Mouse (Mus musculus): ENCODE measurements at regions not wholly inside any gene's neighbourhood (a gene's known extent, or its start where the extent isn't known, plus 50 kb on each side); places are given as distances from the start of the nearest gene placed in this dataset.

- Histone ChIP-seq H3K4me1 (ENCODE audit: control insufficient read depth, insufficient read depth, low read length) (no peaks in the 10 kb centered on the region), H3K27me3 (ENCODE audit: control insufficient read depth, insufficient read depth, low read length) (no peaks in the 10 kb centered on the region), H3K9me3 (replicated peaks; ENCODE audit: control insufficient read depth, low read length) (no peaks in the 10 kb centered on the region), H3K9ac (ENCODE audit: low read length) (no peak overlapping the region), H3K36me3 (ENCODE audit: control insufficient read depth, insufficient read depth) (no peaks in the 10 kb centered on the region), H3K27ac (ENCODE audit: low read length) (no peak overlapping the region), H3K4me3 (ENCODE audit: low read length) (no peak overlapping the region), H3K4me2 (ENCODE audit: low read depth, low read length) (no peak overlapping the region)
- 24% methylated on average over 3 of the region's 3 CpGs for WGBS
- ATAC-seq (replicated peaks; ENCODE audit: extremely low read depth, insufficient read depth, low FRiP score), result no peak
Measured at GRCm38 (mm10) chr1:69286374-69286773, 178.5 kb upstream of the Erbb4 start.

GRCm38 (mm10) chr1:69277428-69277827, 169.6 kb upstream of the Erbb4 start:
- H3K4me2 ChIP-seq (ENCODE audit: low read depth, low read length), result no peak overlapping the region

GRCm38 (mm10) chr1:69247691-69248090, 139.8 kb upstream of the Erbb4 start:
- H3K4me3 ChIP-seq (ENCODE audit: low read length), result no peak overlapping the region

More at GRCm38 (mm10) chr1:69277428-69277827, 169.6 kb upstream of the Erbb4 start:
- H3K27ac ChIP-seq (ENCODE audit: low read length), result no peak overlapping the region
- H3K27me3 ChIP-seq (ENCODE audit: control insufficient read depth, insufficient read depth, low read length), result no peaks in the 10 kb centered on the region
- 24% methylated on average over 4 of the region's 4 CpGs for WGBS
- H3K36me3 ChIP-seq (ENCODE audit: control insufficient read depth, insufficient read depth), result no peaks in the 10 kb centered on the region
- no peaks in the 10 kb centered on the region for H3K9me3 ChIP-seq (replicated peaks; ENCODE audit: control insufficient read depth, low read length)
- no peak overlapping the region for H3K4me3 ChIP-seq (ENCODE audit: low read length)
- ATAC-seq (replicated peaks; ENCODE audit: extremely low read depth, insufficient read depth, low FRiP score), result no peak
- H3K9ac ChIP-seq (ENCODE audit: low read length), result no peak overlapping the region
- no peaks in the 10 kb centered on the region for H3K4me1 ChIP-seq (ENCODE audit: control insufficient read depth, insufficient read depth, low read length)

GRCm38 (mm10) chr1:69242289-69242909, 134.5 kb upstream of the Erbb4 start:
- 70% methylated on average over 3 of the region's 3 CpGs for WGBS
- Histone ChIP-seq H3K4me3 (ENCODE audit: low read length) (peak overlapping the region; percentile 50), H3K4me1 (ENCODE audit: control insufficient read depth, insufficient read depth, low read length) (peaks cover 3% of the 10 kb centered on the region; the same call in 1 of the 2 replicates), H3K9me3 (replicated peaks; ENCODE audit: control insufficient read depth, low read length) (no peaks in the 10 kb centered on the region), H3K9ac (ENCODE audit: low read length) (peak overlapping the region; percentile 60), H3K27me3 (ENCODE audit: control insufficient read depth, insufficient read depth, low read length) (no peaks in the 10 kb centered on the region), H3K27ac (ENCODE audit: low read length) (no peak overlapping the region), H3K36me3 (ENCODE audit: control insufficient read depth, insufficient read depth) (no peaks in the 10 kb centered on the region), H3K4me2 (ENCODE audit: low read depth, low read length) (peak overlapping the region; percentile 69)
- no peak for ATAC-seq (replicated peaks; ENCODE audit: extremely low read depth, insufficient read depth, low FRiP score)

More at GRCm38 (mm10) chr1:69247691-69248090, 139.8 kb upstream of the Erbb4 start:
- no peak overlapping the region for H3K27ac ChIP-seq (ENCODE audit: low read length)
- no peak overlapping the region for H3K9ac ChIP-seq (ENCODE audit: low read length)
- no peak overlapping the region for H3K4me2 ChIP-seq (ENCODE audit: low read depth, low read length)
- H3K9me3 ChIP-seq (replicated peaks; ENCODE audit: control insufficient read depth, low read length), result no peaks in the 10 kb centered on the region
- 67% methylated on average over 5 of the region's 5 CpGs for WGBS
- ATAC-seq (replicated peaks; ENCODE audit: extremely low read depth, insufficient read depth, low FRiP score), result no peak
- H3K36me3 ChIP-seq (ENCODE audit: control insufficient read depth, insufficient read depth), result no peaks in the 10 kb centered on the region
- no peaks in the 10 kb centered on the region for H3K4me1 ChIP-seq (ENCODE audit: control insufficient read depth, insufficient read depth, low read length)
- H3K27me3 ChIP-seq (ENCODE audit: control insufficient read depth, insufficient read depth, low read length), result no peaks in the 10 kb centered on the region

- Histone ChIP-seq H3K9me3 (replicated peaks; ENCODE audit: control insufficient read depth, low read length) (no peaks in the 10 kb centered on the region), H3K4me2 (ENCODE audit: low read depth, low read length) (peak overlapping the region; percentile 69), H3K4me1 (ENCODE audit: control insufficient read depth, insufficient read depth, low read length) (peaks cover 3% of the 10 kb centered on the region; the same call in 1 of the 2 replicates), H3K36me3 (ENCODE audit: control insufficient read depth, insufficient read depth) (no peaks in the 10 kb centered on the region), H3K27me3 (ENCODE audit: control insufficient read depth, insufficient read depth, low read length) (no peaks in the 10 kb centered on the region), H3K9ac (ENCODE audit: low read length) (peak overlapping the region; percentile 60), H3K27ac (ENCODE audit: low read length) (no peak overlapping the region), H3K4me3 (ENCODE audit: low read length) (peak overlapping the region; percentile 50)
- WGBS, result 21% methylated on average over 11 of the region's 11 CpGs
- no peak for ATAC-seq (replicated peaks; ENCODE audit: extremely low read depth, insufficient read depth, low FRiP score)
Measured at GRCm38 (mm10) chr1:69241502-69242214, 133.8 kb upstream of the Erbb4 start.

- Histone ChIP-seq H3K4me2 (ENCODE audit: low read depth, low read length) (no peak overlapping the region), H3K27me3 (ENCODE audit: control insufficient read depth, insufficient read depth, low read length) (no peaks in the 10 kb centered on the region), H3K9ac (ENCODE audit: low read length) (no peak overlapping the region)
Measured at GRCm38 (mm10) chr1:69227864-69228263, 120.0 kb upstream of the Erbb4 start.

GRCm38 (mm10) chr1:69212896-69213500, 105.1 kb upstream of the Erbb4 start:
- WGBS, result 83% methylated on average over 1 of the region's 1 CpGs
- no peak overlapping the region for H3K27ac ChIP-seq (ENCODE audit: low read length)

More at GRCm38 (mm10) chr1:69227864-69228263, 120.0 kb upstream of the Erbb4 start:
- Histone ChIP-seq H3K4me1 (ENCODE audit: control insufficient read depth, insufficient read depth, low read length) (no peaks in the 10 kb centered on the region), H3K4me3 (ENCODE audit: low read length) (no peak overlapping the region), H3K9me3 (replicated peaks; ENCODE audit: control insufficient read depth, low read length) (no peaks in the 10 kb centered on the region), H3K27ac (ENCODE audit: low read length) (no peak overlapping the region), H3K36me3 (ENCODE audit: control insufficient read depth, insufficient read depth) (no peaks in the 10 kb centered on the region)
- ATAC-seq (replicated peaks; ENCODE audit: extremely low read depth, insufficient read depth, low FRiP score), result no peak

GRCm38 (mm10) chr1:69202745-69203144, 94.9 kb upstream of the Erbb4 start:
- no peaks in the 10 kb centered on the region for H3K27me3 ChIP-seq (ENCODE audit: control insufficient read depth, insufficient read depth, low read length)

More at GRCm38 (mm10) chr1:69212896-69213500, 105.1 kb upstream of the Erbb4 start:
- ATAC-seq (replicated peaks; ENCODE audit: extremely low read depth, insufficient read depth, low FRiP score), result no peak
- no peak overlapping the region for H3K4me3 ChIP-seq (ENCODE audit: low read length)
- H3K27me3 ChIP-seq (ENCODE audit: control insufficient read depth, insufficient read depth, low read length), result no peaks in the 10 kb centered on the region
- no peak overlapping the region for H3K4me2 ChIP-seq (ENCODE audit: low read depth, low read length)
- H3K4me1 ChIP-seq (ENCODE audit: control insufficient read depth, insufficient read depth, low read length), result no peaks in the 10 kb centered on the region
- H3K9me3 ChIP-seq (replicated peaks; ENCODE audit: control insufficient read depth, low read length), result no peaks in the 10 kb centered on the region
- H3K36me3 ChIP-seq (ENCODE audit: control insufficient read depth, insufficient read depth), result no peaks in the 10 kb centered on the region
- no peak overlapping the region for H3K9ac ChIP-seq (ENCODE audit: low read length)

GRCm38 (mm10) chr1:69165202-69165601, 57.3 kb upstream of the Erbb4 start:
- no peaks in the 10 kb centered on the region for H3K36me3 ChIP-seq (ENCODE audit: control insufficient read depth, insufficient read depth)
- ATAC-seq (replicated peaks; ENCODE audit: extremely low read depth, insufficient read depth, low FRiP score), result no peak
- H3K4me2 ChIP-seq (ENCODE audit: low read depth, low read length), result no peak overlapping the region
- H3K4me3 ChIP-seq (ENCODE audit: low read length), result no peak overlapping the region
- no peaks in the 10 kb centered on the region for H3K4me1 ChIP-seq (ENCODE audit: control insufficient read depth, insufficient read depth, low read length)
- no peak overlapping the region for H3K27ac ChIP-seq (ENCODE audit: low read length)
- no peak overlapping the region for H3K9ac ChIP-seq (ENCODE audit: low read length)
- no peaks in the 10 kb centered on the region for H3K27me3 ChIP-seq (ENCODE audit: control insufficient read depth, insufficient read depth, low read length)
- WGBS, result 48% methylated on average over 5 of the region's 5 CpGs
- no peaks in the 10 kb centered on the region for H3K9me3 ChIP-seq (replicated peaks; ENCODE audit: control insufficient read depth, low read length)

More at GRCm38 (mm10) chr1:69202745-69203144, 94.9 kb upstream of the Erbb4 start:
- Histone ChIP-seq H3K4me1 (ENCODE audit: control insufficient read depth, insufficient read depth, low read length) (no peaks in the 10 kb centered on the region), H3K27ac (ENCODE audit: low read length) (no peak overlapping the region), H3K9me3 (replicated peaks; ENCODE audit: control insufficient read depth, low read length) (no peaks in the 10 kb centered on the region), H3K4me2 (ENCODE audit: low read depth, low read length) (no peak overlapping the region), H3K9ac (ENCODE audit: low read length) (no peak overlapping the region), H3K4me3 (ENCODE audit: low read length) (no peak overlapping the region), H3K36me3 (ENCODE audit: control insufficient read depth, insufficient read depth) (no peaks in the 10 kb centered on the region)
- WGBS, result 77% methylated on average over 2 of the region's 2 CpGs
- ATAC-seq (replicated peaks; ENCODE audit: extremely low read depth, insufficient read depth, low FRiP score), result no peak
